Mouse (Mus musculus) gastrocnemius, postnatal 36 days (tissue): Measurements from ENCODE around the gene Ctc1. TPM values are rescaled to one million over a fixed set of nuclear protein-coding genes. Genes with fewer than 3 reads are reported as not detected.

Experiments
- DNase-seq, 2 experiments: peaks; one replicate each; pipeline ENCODE4 v3.0.0; 2022
- intact Hi-C: fragments of 180-260 bp; cut with DNase I; formaldehyde crosslinking; loops from one replicate; pipeline ENCODE4 v1.15.1; 2025
- total RNA-seq, 2 experiments: library from RNA; stranded (reverse); gene quantifications; 2 replicates each; pipeline ENCODE4 v1.2.3; 2021

Ctc1 gene
- total RNA-seq, 2 experiments from 2014 or later: 9.6 to 10.9 TPM

- DNase-seq: no peak
- intact Hi-C loops: no loop called here
These were observed 48.8 kb downstream of the Ctc1 start for GRCm38 (mm10) chr11:69064259-69065133.

GRCm38 (mm10) chr11:69065394-69065925 lies 49.7 kb downstream of the Ctc1 start:
- intact Hi-C loops: no loop called here

GRCm38 (mm10) chr11:69066163-69066861 lies 50.6 kb downstream of the Ctc1 start:
- no peak for DNase-seq

More at GRCm38 (mm10) chr11:69065394-69065925, 49.7 kb downstream of the Ctc1 start:
- no peak for DNase-seq

GRCm38 (mm10) chr11:69066956-69067355 lies 51.2 kb downstream of the Ctc1 start:
- peak; percentile 86 to 89 for DNase-seq
- intact Hi-C loops: loop anchor here (1.0 kb wide), 2 partner anchors 55 to 83 kb away; partner anchors contain the start of gene 9130213A22Rik

More at GRCm38 (mm10) chr11:69066163-69066861, 50.6 kb downstream of the Ctc1 start:
- intact Hi-C loops: loop anchor here (1.0 kb wide), 1 partner anchor 56 kb away; the partner anchor contains the start of gene 9130213A22Rik

- intact Hi-C loops: loop anchor here (1.0 kb wide), 1 partner anchor 83 kb away; no protein-coding TSS in a partner anchor
- DNase-seq: no peak
These were observed 51.9 kb downstream of the Ctc1 start for GRCm38 (mm10) chr11:69067601-69068000.

GRCm38 (mm10) chr11:69070093-69070492 lies 54.4 kb downstream of the Ctc1 start:
- DNase-seq: peak in 1 of 2 experiments; percentile 40
- intact Hi-C loops: no loop called here

- peak; percentile 88 to 92 for DNase-seq
- intact Hi-C loops: no loop called here
These were observed 55.0 kb downstream of the Ctc1 start, which contains the start of gene Tmem107 for GRCm38 (mm10) chr11:69070590-69071222. TSS of gene Tmem107 (plus strand) at chr11:69070806.

GRCm38 (mm10) chr11:69071262-69071661 lies 55.6 kb downstream of the Ctc1 start:
- intact Hi-C loops: no loop called here
- DNase-seq: no peak

- no peak for DNase-seq
- intact Hi-C loops: loop anchor here (2.0 kb wide), 1 partner anchor 17 kb away; the partner anchor contains the start of gene Vamp2
These were observed 56.5 kb downstream of the Ctc1 start for GRCm38 (mm10) chr11:69072234-69072633.

GRCm38 (mm10) chr11:69072666-69073064 lies 57.0 kb downstream of the Ctc1 start:
- no peak for DNase-seq
- intact Hi-C loops: loop anchor here (2.0 kb wide), 1 partner anchor 16 kb away; the partner anchor contains the start of gene Vamp2

GRCm38 (mm10) chr11:69073065-69073888 lies 57.6 kb downstream of the Ctc1 start:
- peak in 1 of 2 experiments; percentile 78 for DNase-seq
- intact Hi-C loops: loop anchor here (2.0 kb wide), 1 partner anchor 16 kb away; the partner anchor contains the start of gene Vamp2

- DNase-seq: no peak
- intact Hi-C loops: loop anchor here (2.0 kb wide), 1 partner anchor 15 kb away; the partner anchor contains the start of gene Vamp2
These were observed 58.5 kb downstream of the Ctc1 start for GRCm38 (mm10) chr11:69073951-69074775.

- DNase-seq: no peak
- intact Hi-C loops: no loop called here
These were observed 59.0 kb downstream of the Ctc1 start for GRCm38 (mm10) chr11:69074776-69075069.

- intact Hi-C loops: no loop called here
- DNase-seq: no peak
These were observed 60.2 kb downstream of the Ctc1 start for GRCm38 (mm10) chr11:69075764-69076479.

- intact Hi-C loops: no loop called here
- no peak for DNase-seq
These were observed 60.9 kb downstream of the Ctc1 start for GRCm38 (mm10) chr11:69076572-69076971.

GRCm38 (mm10) chr11:69077316-69077715 lies 61.6 kb downstream of the Ctc1 start:
- intact Hi-C loops: no loop called here
- no peak for DNase-seq

- intact Hi-C loops: no loop called here
- no peak for DNase-seq
These were observed 62.3 kb downstream of the Ctc1 start for GRCm38 (mm10) chr11:69078041-69078440.
